Mouse (Mus musculus): ENCODE data around the gene Bmper. TPM values are rescaled to one million over a fixed set of nuclear protein-coding genes. Genes with fewer than 3 reads are reported as not detected.

Bmper gene
- total RNA-seq, 1 experiment from 2014 or later = 1.8 TPM

DNA sequence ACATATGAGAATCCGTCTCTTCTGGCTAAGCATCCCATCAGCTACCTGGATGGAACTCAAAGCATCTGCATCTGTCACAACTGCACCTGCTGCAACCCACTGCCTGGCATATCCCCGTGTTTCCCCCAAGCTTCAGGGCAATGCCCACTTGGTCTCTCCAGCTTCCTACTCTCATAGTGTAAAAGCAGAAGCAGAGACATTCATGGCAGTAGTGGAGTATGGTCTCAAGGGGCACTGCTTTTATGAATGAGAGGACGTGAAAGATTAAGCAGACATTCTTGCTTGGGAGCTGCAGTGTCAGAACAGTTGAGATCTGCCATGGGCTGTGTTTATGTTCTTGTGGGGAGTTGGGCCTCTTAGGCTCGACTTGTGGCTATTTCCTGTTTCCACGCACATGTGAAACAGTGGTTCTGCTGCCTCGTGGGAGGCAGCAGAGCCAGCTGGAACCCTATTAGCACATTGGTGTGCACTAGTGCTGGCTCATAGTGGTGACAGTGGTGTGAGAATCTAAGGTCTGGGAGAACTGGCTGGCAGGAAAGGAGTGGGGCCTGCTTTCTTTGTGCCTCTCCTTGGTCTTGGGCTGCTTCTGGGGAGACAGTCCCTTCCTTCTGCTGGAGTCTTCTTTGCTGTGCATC is 12.6 kb downstream of the Bmper start:
- DNase-seq = no peak

- no peak for DNase-seq
Measured at GRCm38 (mm10) chr9:23236635-23237279, 13.9 kb downstream of the Bmper start.

GRCm38 (mm10) chr9:23239011-23239410 is 16.1 kb downstream of the Bmper start:
- no peak for DNase-seq

DNA sequence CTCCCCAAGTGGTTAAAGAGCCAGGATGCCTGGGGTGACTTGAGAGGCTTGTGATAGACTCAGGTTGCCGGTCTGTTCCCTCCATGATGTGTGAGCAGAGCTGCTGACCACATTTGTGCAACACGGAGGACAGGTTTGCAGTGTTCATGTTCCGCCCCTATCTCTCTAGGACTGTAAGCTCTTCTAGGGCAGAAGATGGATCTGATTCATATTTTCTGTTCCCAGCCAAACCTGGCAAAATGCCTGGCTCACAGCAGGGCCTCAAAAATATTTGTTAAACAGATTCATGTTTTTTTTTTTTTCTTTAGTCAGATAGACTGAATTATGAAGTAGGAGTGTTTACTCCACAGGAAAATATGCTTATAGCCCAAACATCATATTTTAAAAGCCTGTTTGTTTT is 20.0 kb downstream of the Bmper start:
- DNase-seq = peak; percentile 65

- DNase-seq = no peak
Measured at GRCm38 (mm10) chr9:23243869-23244268, 21.0 kb downstream of the Bmper start.

- DNase-seq = no peak
Measured at GRCm38 (mm10) chr9:23246389-23246788, 23.5 kb downstream of the Bmper start.

DNA sequence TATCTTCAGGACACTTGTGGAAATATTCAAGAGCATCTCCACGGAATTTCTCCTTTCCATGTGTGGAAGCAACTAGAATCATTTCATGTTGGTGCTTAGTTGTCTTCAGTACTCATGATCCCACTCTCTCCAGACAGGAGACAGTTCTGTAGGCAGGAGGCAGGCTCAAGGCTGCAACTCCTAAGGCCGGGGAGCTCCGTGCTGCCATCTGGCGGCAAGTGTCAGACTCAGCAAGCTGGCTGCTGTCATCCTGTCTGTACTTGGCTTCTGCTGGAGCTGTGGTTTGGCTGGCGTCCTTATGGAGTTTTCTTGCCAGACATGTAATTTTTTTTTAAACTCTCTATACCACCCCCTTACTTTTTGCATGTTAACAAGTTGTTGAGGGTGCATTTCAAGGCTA is 27.1 kb downstream of the Bmper start:
- DNase-seq = peak; percentile 84

DNA sequence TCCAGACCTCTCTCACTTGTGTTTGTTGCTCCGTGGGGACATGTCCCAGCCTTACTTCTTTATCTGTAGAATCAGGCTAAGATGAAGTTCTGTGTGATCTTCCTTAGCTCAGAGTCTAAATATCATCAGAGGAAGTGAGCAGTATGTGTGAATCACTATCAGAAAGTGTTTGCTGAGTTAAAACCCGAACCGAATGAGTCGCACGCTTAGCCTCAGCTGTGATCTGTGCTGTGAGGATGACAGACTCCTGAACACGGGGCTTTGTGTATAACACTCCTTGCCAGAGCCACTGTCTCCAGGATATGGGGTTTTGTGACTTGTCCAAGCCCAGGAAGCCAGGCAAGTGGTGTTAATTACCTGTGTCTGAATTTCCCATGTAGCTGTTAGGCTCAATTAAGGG is 28.1 kb downstream of the Bmper start:
- no peak for DNase-seq

DNA sequence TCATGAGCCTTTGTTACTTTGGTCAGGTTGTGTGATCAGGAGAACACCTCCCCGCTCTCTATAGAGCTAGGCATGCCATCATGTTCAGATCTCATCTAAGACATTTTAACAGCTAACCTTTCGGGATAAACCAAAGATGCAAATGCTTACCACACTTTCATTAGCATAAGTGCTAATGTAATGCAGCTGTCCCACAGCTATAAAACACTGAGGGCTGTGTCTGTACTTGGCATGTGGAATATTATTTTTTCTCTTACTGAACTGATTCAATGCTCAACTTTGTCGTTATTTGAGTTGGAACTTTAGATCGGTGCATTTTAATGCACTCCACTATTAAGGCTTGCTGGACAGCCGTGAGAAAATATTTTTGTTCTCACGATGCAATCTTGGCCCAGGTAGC is 30.7 kb downstream of the Bmper start:
- DNase-seq = no peak

DNA sequence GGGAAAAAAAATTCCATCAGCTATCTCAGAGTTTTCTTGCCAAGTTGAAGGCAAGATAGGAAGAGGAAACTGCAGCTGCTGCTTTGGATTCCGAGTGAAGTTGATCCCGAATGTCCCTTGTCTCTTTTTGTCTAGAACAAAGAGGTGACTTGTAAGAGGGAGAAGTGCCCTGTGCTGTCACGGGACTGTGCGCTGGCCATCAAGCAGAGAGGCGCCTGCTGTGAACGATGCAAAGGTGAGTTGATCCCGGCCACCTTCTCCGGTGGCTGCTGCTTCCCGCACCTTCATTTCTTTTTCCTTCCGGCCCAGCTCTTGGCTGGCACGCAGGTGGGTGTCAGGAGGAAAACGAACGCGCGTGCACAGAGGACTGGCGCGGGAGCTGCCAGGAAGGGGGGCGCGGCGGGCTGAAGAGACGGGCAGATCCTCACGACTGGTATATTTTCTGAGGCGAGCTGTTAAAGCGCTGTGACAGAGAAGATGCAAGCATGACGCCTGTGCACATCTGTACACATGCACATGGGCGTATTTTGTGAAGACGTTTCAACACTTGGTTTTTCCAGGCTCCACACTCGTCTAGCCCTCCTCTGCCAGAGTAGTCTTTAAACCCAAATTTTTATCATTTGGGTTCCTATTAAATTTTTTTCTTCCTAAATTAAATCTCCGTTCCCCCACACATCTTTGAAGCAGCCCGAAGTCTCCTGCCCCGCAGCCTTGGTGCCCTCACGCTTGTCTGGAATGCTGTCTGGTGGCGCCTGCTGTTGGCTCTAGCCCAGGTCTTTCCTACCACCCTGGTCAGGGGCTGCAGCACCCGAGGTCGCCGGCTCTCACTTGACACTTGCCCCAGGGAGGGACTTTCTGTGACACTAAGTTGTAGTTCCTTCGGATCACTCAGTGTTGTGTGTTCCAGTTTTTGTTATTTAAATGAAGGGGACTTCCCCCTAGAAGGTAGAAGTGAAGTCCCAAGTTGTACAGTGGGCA is 31.6 kb downstream of the Bmper start:
- DNase-seq = no peak

DNA sequence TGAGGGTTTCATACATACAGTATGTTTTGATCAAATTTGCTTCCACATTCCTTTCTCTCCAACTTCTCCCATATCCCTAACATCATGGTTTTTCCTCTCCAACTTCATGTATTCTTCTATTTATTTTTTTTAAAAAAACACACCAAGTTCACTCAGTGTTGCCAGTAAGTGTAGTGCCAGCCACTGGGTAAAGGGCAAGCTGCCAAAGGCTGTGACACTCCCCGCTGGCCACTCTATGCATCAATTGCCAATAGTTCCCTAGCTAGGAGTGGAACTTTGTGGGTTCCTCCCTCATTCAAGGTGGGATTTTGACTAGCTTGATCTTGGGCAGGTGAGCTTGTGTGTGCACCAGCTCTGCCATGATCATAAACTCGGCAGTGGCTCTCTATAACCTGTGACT is 33.0 kb downstream of the Bmper start:
- DNase-seq = peak; percentile 27

DNA sequence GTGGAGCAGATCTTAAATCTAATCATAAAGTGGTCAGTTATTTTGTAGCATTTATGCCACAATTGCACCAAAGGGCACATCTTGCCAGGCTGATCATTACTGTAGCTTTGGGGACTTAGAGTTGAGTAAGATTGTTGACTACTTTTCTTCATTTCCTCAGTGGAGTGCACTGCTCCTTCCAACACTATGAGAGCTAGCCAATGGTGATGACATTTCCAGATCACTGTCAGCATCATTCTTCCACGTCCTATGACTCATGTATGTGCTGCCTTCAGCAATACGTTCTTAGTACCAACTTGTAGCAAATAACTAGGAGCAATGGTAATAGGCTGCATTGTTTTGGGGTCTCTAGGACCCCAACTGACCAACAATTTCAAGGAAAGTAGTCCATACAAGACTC is 33.7 kb downstream of the Bmper start:
- no peak for DNase-seq

GRCm38 (mm10) chr9:23261834-23262233 is 39.0 kb downstream of the Bmper start:
- DNase-seq = no peak

- DNase-seq = no peak
Measured at GRCm38 (mm10) chr9:23262851-23263250, 40.0 kb downstream of the Bmper start.

GRCm38 (mm10) chr9:23264471-23264870 is 41.6 kb downstream of the Bmper start:
- DNase-seq = no peak

- no peak for DNase-seq
Measured at GRCm38 (mm10) chr9:23268609-23269008, 45.7 kb downstream of the Bmper start.

DNA sequence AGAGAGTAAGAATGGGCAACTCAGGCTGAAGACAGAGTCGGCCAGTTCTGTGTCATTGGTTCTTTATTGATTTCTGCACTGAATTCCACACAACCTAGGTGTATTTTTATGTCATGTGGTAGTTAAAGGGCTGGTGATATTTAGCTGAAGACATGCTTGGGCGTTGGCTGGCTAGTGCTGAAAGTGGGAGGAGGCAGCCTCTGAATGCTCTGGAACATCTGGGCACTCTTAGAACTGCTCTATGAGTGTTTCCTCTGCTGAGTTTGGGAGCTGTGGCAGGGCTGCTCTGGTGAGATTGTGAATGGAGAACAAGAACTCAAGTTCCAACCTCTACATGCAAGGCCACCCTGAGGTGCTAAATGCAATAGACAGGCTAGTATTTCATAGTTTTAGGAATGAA is 46.2 kb downstream of the Bmper start:
- DNase-seq = no peak

DNA sequence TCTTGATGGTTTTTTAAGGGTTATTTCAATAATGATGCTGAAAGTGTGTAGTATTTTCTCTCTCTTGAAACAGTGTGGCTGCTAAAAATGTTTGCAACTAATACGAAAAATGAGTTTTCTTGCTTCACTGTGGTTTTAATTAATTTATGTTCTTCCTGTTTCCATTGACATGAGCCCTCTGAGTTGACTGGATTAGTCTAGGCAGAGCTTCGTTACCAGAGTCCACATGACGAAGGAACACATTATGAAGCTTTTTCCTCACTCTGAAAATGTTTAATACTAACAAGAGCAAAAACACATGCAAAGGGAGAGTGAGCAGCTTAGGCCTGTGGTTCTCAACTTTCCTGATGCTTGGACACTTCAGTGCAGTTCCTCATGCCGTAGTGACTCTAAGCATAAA is 53.4 kb downstream of the Bmper start:
- no peak for DNase-seq

DNA sequence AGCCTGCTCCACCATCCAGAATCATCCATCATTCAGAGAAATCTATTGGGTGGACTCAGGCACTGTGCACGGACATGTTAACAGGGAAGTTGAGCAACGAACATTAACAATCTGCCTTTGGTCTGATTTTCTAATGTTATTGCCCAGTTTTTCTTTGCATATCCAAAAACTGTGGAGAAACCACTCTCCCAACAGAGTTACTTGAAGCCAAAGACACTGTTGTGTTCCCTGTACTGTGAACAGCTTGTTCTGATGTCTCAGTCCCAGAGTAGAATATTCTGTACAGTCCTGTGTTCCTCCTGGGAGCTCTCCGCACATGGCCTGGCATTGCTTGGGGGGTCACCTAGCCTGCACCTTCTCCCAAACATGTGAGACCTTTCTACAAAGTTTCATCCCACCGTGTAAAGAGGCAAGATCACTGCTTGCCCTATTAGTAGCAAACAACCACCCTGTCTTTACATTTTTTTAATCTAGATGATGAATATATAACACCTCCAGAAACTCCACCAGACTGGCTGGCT is 62.1 kb downstream of the Bmper start:
- no peak for DNase-seq

- DNase-seq = no peak
Measured at GRCm38 (mm10) chr9:23293574-23293973, 70.7 kb downstream of the Bmper start.

- no peak for DNase-seq
Measured at GRCm38 (mm10) chr9:23295569-23295968, 72.7 kb downstream of the Bmper start.

DNA sequence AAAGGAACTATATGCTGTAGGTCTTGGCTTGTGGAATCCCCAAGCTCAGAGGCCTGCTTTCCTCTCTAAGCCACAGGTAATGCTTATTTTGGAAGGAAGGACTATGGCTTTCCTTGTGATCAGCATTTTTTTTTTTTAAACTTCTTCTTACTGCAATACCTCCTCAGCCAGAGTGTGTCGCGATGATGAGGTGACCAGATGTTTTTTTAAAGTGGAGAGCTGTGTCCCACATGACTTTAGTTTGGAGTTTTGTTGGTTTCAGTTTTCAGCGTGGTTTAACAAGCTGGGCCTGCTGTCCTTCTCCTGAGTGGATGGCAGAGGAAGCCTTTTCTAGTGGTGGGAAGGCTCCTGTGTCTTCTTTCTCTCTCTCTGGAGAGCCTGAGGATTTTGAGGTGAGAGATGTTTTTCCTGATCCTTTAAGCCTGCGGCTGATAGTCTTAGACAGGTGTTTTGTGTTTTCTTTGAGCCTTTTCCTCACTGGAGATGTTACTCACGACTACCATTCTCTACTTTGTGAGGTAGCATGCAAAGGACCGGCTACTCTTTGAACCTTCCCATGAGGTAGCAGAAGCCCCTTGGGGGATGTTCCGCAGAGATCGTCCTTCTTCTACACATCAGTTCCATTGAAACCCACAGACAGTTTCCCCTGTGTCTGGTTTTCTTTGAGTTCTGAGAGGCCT is 74.8 kb downstream of the Bmper start:
- no peak for DNase-seq

Measured in adrenal gland, postnatal 25 days (tissue).